Mouse (Mus musculus): ENCODE measurements around the gene Napa. TPM values are rescaled to one million over a fixed set of nuclear protein-coding genes. Genes with fewer than 3 reads are reported as not detected.
A peak's percentile ranks its signal among the peaks of the same experiment; 100 is the strongest.

Gene Napa
- polyA plus RNA-seq, 1 experiment from 2014 or later: 233 TPM

DNA sequence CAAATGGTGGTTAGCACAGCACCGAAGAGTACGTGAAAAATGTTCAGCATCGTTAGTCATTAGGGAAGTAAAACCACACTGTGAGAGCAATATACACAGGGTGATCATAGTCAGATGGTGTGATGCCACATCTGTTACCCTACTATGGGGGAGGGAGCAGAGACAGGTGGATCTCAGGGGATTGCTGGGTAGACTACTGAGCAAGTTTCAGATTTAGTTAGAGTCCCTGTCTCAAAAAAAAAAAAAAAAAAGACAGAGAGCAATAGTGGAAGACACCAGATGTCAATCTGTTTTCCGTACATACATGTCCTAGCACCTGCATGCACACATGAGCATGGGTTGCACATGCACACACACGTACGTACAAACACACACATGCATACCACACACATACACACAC is 42.6 kb upstream of the Napa start:
- Histone ChIP-seq H3K36me3 (ENCODE audit: control insufficient read depth, insufficient read depth, low read length) (no peaks in the 10 kb centered on the region), H3K9ac (ENCODE audit: low read depth, low read length) (no peak overlapping the region), H3K4me1 (ENCODE audit: control insufficient read depth, insufficient read depth, low read length) (peaks cover 2% of the 10 kb centered on the region; the same call in 1 of the 2 replicates), H3K27ac (ENCODE audit: low read length) (no peak overlapping the region), H3K27me3 (replicated peaks; ENCODE audit: control insufficient read depth, insufficient read depth, low read length) (peaks cover under 1% of the 10 kb centered on the region), H3K4me3 (ENCODE audit: low read length) (no peak overlapping the region), H3K4me2 (ENCODE audit: low read depth, low read length) (no peak overlapping the region), H3K9me3 (ENCODE audit: control insufficient read depth, low read length) (no peaks in the 10 kb centered on the region)
- no peak for ATAC-seq
- 80% methylated on average over 6 of the region's 6 CpGs for WGBS

DNA sequence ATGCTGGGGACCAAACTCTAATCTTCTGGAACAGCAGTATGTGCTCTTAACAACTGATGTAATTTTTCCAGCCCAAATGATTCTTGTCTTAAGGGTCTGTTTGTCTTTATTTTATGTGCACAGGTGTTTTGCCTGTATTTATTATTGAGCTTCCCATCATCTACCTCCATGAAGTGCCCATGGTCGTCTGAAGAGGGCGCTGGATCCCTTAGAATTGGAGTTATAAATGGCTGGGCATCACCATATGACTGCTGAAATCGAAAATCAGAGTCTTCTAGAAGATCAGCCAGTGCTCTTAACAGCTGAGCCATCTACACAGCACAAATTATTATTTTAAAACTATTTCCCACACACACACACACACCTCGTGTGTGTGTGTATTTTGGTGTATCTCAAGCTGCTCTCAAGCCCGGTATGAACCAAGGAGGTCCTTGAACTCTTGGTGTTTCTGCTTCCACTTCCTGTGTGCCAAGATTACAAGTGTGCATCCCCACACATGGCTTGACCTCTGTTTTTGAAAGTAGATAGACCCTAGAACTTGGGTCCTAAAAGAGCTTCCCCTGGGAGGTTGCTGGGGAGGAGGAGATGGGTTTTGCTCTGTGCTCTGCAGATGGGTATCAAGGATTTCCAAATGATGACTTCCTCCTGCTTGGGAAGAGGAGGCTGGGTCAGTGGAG is 41.7 kb upstream of the Napa start:
- ATAC-seq: no peak
- Histone ChIP-seq H3K9me3 (ENCODE audit: control insufficient read depth, low read length) (peaks cover 5% of the 10 kb centered on the region), H3K4me3 (ENCODE audit: low read length) (no peak overlapping the region), H3K27me3 (replicated peaks; ENCODE audit: control insufficient read depth, insufficient read depth, low read length) (peaks cover 7% of the 10 kb centered on the region), H3K9ac (ENCODE audit: low read depth, low read length) (no peak overlapping the region), H3K27ac (ENCODE audit: low read length) (no peak overlapping the region), H3K4me2 (ENCODE audit: low read depth, low read length) (no peak overlapping the region), H3K4me1 (ENCODE audit: control insufficient read depth, insufficient read depth, low read length) (peaks cover 1% of the 10 kb centered on the region; the same call in 1 of the 2 replicates), H3K36me3 (ENCODE audit: control insufficient read depth, insufficient read depth, low read length) (no peaks in the 10 kb centered on the region)
- 31% methylated on average over 5 of the region's 5 CpGs for WGBS

DNA sequence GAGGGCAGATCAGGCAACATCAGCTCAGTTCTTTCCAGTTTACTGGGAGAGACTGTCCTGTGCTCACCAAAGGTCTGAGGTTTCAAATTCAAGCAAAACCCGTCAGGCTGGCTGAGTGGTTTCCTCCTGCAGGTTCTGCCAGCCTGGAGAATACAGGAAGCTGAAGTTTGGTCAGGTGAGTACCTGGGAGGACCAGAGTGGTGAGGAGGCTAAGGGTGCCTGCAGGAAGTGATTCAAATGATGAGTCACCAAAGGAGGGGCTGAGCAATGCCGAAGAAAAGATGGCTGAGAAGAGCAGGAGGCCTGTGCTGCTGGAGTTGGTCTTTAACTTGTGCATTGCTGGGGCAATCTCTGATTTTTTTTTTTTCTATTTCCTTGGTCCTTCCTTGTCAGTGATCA is 41.1 kb upstream of the Napa start:
- whole genome bisulfite sequencing: 32% methylated on average over 2 of the region's 2 CpGs
- Histone ChIP-seq H3K36me3 (ENCODE audit: control insufficient read depth, insufficient read depth, low read length) (no peaks in the 10 kb centered on the region), H3K9ac (ENCODE audit: low read depth, low read length) (no peak overlapping the region), H3K4me3 (ENCODE audit: low read length) (no peak overlapping the region), H3K27ac (ENCODE audit: low read length) (no peak overlapping the region), H3K4me2 (ENCODE audit: low read depth, low read length) (no peak overlapping the region), H3K27me3 (replicated peaks; ENCODE audit: control insufficient read depth, insufficient read depth, low read length) (peaks cover 10% of the 10 kb centered on the region), H3K4me1 (ENCODE audit: control insufficient read depth, insufficient read depth, low read length) (no peaks in the 10 kb centered on the region; the same call in 1 of the 2 replicates), H3K9me3 (ENCODE audit: control insufficient read depth, low read length) (peaks cover 10% of the 10 kb centered on the region)
- peak; percentile 24; the same call in 1 of the 2 replicates for ATAC-seq

DNA sequence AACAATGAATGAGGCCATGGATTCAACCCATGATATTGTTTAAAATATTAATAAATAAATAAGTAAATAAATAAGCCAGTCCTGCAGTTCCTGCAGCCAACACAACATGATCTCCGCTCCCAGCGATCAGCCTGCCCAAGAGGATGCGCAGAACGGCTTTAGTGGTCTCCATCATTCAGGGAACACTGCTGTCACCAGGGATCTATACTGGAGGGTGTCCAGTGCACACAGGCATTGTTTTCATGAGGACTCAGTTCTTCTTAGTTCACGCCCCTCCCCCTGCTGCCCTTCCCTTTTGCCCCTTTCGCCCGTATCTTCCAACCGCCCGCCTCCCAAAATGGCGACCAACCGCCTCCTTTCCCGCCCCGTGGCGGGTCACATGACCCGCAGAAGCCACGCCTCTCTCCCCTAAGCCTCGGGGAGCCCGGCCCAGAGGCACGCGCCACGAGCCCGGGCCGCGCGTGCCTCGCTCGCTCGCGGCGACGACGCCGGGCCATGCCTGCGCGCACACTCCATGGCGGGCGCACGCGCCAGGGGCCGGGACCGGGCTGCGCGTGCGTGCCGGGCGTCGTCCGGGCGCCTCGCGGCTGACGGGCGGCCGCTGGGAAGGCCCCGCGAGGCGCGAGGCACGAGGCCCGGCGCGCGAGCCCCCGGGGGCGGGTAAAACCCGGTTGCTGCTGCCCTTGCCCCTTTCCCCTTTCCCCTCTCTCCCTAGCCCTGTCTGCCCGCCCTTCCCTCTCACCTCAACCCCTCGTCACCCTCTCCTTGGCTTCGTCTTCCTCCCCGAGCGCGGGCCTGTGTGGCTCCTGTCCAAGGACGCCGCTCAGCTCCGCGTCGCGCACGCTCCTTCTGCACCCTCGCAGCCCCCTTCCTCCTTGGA is 36.8 kb upstream of the Napa start, which contains the start of gene Zfp541:
TSS of gene Zfp541 (plus strand) at position 596 of the 880 bp plus-strand sequence.
- no peaks in the 10 kb centered on the region for H3K36me3 ChIP-seq (ENCODE audit: control insufficient read depth, insufficient read depth, low read length)
- H3K4me2 ChIP-seq (ENCODE audit: low read depth, low read length): peak within 1 kb of the TSS; percentile 14; the same call in 1 of the 2 replicates

DNA sequence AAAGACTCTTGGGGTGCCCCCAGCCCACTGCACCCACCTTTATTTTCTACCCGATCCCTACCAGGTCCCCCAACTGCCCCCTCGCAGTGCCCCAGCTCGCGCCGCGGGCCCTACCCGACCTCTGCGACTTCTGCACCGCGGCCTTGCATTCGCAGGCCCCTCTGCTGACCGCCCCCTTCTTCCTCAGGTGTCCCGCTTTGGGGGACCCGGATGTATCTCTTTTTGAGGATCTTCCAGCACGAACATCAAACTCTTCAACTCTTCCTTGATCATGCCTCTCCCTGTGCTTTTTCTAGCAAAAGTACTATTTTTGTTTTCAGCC is 36.2 kb upstream of the Napa start:
- H3K9ac ChIP-seq (ENCODE audit: low read depth, low read length): no peak overlapping the region
- no peak overlapping the region for H3K27ac ChIP-seq (ENCODE audit: low read length)
- ATAC-seq: no peak
- H3K9me3 ChIP-seq (ENCODE audit: control insufficient read depth, low read length): peaks cover 10% of the 10 kb centered on the region
- no peaks in the 10 kb centered on the region for H3K36me3 ChIP-seq (ENCODE audit: control insufficient read depth, insufficient read depth, low read length)
- no peaks in the 10 kb centered on the region for H3K4me1 ChIP-seq (ENCODE audit: control insufficient read depth, insufficient read depth, low read length)
- no peak overlapping the region for H3K4me3 ChIP-seq (ENCODE audit: low read length)
- H3K27me3 ChIP-seq (replicated peaks; ENCODE audit: control insufficient read depth, insufficient read depth, low read length): peaks cover 10% of the 10 kb centered on the region
- H3K4me2 ChIP-seq (ENCODE audit: low read depth, low read length): no peak overlapping the region
- 71% methylated on average over 15 of the region's 15 CpGs for WGBS

More for the DNA sequence above, 36.8 kb upstream of the Napa start, which contains the start of gene Zfp541:
- Histone ChIP-seq H3K27ac (ENCODE audit: low read length) (no peak within 1 kb of the TSS), H3K4me1 (ENCODE audit: control insufficient read depth, insufficient read depth, low read length) (no peaks in the 10 kb centered on the region), H3K9ac (ENCODE audit: low read depth, low read length) (no peak within 1 kb of the TSS), H3K27me3 (replicated peaks; ENCODE audit: control insufficient read depth, insufficient read depth, low read length) (peaks cover 10% of the 10 kb centered on the region), H3K9me3 (ENCODE audit: control insufficient read depth, low read length) (peaks cover 10% of the 10 kb centered on the region), H3K4me3 (ENCODE audit: low read length) (peak within 1 kb of the TSS; percentile 20; the same call in 1 of the 2 replicates)
- ATAC-seq: no peak
- WGBS: 47% methylated on average over 68 of the region's 80 CpGs

DNA sequence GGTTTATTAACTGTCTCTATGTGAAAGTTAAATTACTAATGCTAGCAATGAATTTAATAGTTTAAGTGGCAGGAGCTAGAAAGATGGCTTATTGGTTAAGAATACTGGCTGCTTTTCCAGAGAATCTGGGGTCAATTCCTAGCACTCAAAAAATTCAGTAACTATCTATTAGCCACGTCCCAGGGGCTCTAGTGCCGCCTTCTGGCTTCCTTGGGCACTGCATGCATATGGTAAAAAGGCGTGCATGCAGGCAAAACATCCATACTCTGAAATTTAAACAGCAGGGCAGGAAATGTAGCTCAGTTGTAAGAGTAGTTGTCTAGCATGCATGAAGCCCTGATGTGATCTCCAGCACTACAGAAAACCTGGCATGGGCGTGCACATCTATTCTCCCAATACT is 34.8 kb upstream of the Napa start:
- WGBS: 35% methylated on average over 4 of the region's 4 CpGs
- ATAC-seq: no peak
- Histone ChIP-seq H3K27ac (ENCODE audit: low read length) (no peak overlapping the region), H3K36me3 (ENCODE audit: control insufficient read depth, insufficient read depth, low read length) (no peaks in the 10 kb centered on the region), H3K27me3 (replicated peaks; ENCODE audit: control insufficient read depth, insufficient read depth, low read length) (peaks cover 10% of the 10 kb centered on the region), H3K9ac (ENCODE audit: low read depth, low read length) (no peak overlapping the region), H3K9me3 (ENCODE audit: control insufficient read depth, low read length) (peaks cover 10% of the 10 kb centered on the region), H3K4me2 (ENCODE audit: low read depth, low read length) (no peak overlapping the region), H3K4me3 (ENCODE audit: low read length) (no peak overlapping the region), H3K4me1 (ENCODE audit: control insufficient read depth, insufficient read depth, low read length) (no peaks in the 10 kb centered on the region)

DNA sequence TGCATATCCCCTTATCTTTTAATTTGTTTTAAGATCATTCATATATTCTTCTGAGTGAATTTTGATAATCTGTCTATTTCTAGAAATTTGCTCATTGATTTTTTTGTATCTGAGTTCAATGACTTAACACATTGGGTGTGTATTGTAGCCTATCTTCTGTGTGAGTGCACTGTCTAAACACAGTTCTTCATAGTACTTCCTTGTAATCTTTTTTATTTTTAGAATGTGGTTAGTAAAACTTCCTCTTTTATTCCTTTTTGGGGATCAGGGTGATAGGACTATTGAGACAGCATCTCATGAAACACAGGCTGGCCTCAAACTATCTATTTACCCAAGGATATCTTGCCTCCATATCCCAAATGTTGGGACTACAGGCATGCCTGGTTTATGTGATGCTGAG is 27.4 kb upstream of the Napa start:
- Histone ChIP-seq H3K4me1 (ENCODE audit: control insufficient read depth, insufficient read depth, low read length) (no peaks in the 10 kb centered on the region), H3K4me2 (ENCODE audit: low read depth, low read length) (no peak overlapping the region), H3K4me3 (ENCODE audit: low read length) (no peak overlapping the region), H3K9me3 (ENCODE audit: control insufficient read depth, low read length) (no peaks in the 10 kb centered on the region), H3K36me3 (ENCODE audit: control insufficient read depth, insufficient read depth, low read length) (no peaks in the 10 kb centered on the region), H3K27ac (ENCODE audit: low read length) (no peak overlapping the region), H3K9ac (ENCODE audit: low read depth, low read length) (no peak overlapping the region), H3K27me3 (replicated peaks; ENCODE audit: control insufficient read depth, insufficient read depth, low read length) (no peaks in the 10 kb centered on the region)
- no peak for ATAC-seq

DNA sequence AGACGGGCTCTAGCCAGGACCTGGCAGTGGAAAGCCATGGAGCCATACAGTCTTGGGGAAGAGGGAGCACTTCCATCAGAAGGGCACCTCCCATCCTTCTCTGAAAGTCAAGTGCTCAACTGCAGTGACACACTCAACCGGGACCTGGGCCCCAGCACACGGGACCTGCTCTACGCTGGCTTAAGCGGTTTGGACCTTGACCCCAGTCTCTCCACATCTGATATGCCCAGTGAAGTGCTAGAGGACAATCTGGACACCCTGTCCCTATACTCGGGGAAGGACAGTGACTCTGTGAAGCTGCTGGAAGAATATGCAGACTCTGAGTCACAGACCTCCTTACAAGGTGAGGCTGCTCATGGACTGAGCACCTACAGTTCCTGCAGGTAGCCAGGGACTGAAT is 26.4 kb upstream of the Napa start:
- peak; percentile 96 for ATAC-seq
- no peaks in the 10 kb centered on the region for H3K27me3 ChIP-seq (replicated peaks; ENCODE audit: control insufficient read depth, insufficient read depth, low read length)
- 74% methylated on average over 6 of the region's 6 CpGs for WGBS
- no peak overlapping the region for H3K4me2 ChIP-seq (ENCODE audit: low read depth, low read length)
- no peaks in the 10 kb centered on the region for H3K4me1 ChIP-seq (ENCODE audit: control insufficient read depth, insufficient read depth, low read length)
- no peak overlapping the region for H3K9ac ChIP-seq (ENCODE audit: low read depth, low read length)
- H3K36me3 ChIP-seq (ENCODE audit: control insufficient read depth, insufficient read depth, low read length): no peaks in the 10 kb centered on the region
- H3K27ac ChIP-seq (ENCODE audit: low read length): 0 out of 2 replicates have a peak overlapping the region, but pooled peaks have one; percentile 12
- no peaks in the 10 kb centered on the region for H3K9me3 ChIP-seq (ENCODE audit: control insufficient read depth, low read length)
- H3K4me3 ChIP-seq (ENCODE audit: low read length): no peak overlapping the region

DNA sequence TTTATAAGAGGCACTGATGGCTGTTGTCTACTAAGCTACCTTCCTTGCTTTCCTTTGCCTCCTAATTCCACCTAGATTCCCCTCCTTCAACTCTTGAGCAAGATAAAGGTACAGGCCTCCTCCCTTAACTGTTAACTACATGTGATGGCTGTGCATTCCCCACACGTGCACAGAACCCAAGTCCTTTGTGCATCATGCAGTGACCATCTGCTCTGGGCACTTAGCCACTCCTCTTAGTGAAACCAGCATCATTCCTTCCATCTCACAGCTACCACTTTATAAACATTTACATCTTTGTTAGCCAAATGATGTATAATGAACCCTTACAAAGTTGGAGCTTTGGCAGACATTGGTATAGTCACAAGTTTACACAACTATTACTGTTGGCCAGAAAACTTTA is 18.3 kb upstream of the Napa start:
- WGBS: 50% methylated on average over 1 of the region's 1 CpGs
- no peaks in the 10 kb centered on the region; the same call in 1 of the 2 replicates for H3K27me3 ChIP-seq (replicated peaks; ENCODE audit: control insufficient read depth, insufficient read depth, low read length)
- ATAC-seq: no peak
- no peak overlapping the region for H3K4me3 ChIP-seq (ENCODE audit: low read length)
- no peak overlapping the region for H3K27ac ChIP-seq (ENCODE audit: low read length)
- no peaks in the 10 kb centered on the region for H3K9me3 ChIP-seq (ENCODE audit: control insufficient read depth, low read length)
- no peak overlapping the region for H3K4me2 ChIP-seq (ENCODE audit: low read depth, low read length)
- H3K36me3 ChIP-seq (ENCODE audit: control insufficient read depth, insufficient read depth, low read length): no peaks in the 10 kb centered on the region
- no peaks in the 10 kb centered on the region for H3K4me1 ChIP-seq (ENCODE audit: control insufficient read depth, insufficient read depth, low read length)
- no peak overlapping the region for H3K9ac ChIP-seq (ENCODE audit: low read depth, low read length)
